Mouse (Mus musculus) layer of hippocampus, adult 8-10 months (tissue): ENCODE results near the gene Fezf1. TPM values are rescaled to one million over a fixed set of nuclear protein-coding genes. Genes with fewer than 3 reads are reported as not detected.

ENCODE experiments used
- DNase-seq, 2 experiments: peaks; one replicate each; pipeline ENCODE4 v3.0.0; 2022; ENCODE audit warnings: low spot score in 2 of 2
- total RNA-seq, 4 experiments: library from RNA; stranded (reverse); gene quantifications; 2 replicates each; pipeline ENCODE4 v1.2.4; 2022

Gene Fezf1
- total RNA-seq, 4 experiments from 2014 or later = 0.16 TPM; not detected in 3

DNA sequence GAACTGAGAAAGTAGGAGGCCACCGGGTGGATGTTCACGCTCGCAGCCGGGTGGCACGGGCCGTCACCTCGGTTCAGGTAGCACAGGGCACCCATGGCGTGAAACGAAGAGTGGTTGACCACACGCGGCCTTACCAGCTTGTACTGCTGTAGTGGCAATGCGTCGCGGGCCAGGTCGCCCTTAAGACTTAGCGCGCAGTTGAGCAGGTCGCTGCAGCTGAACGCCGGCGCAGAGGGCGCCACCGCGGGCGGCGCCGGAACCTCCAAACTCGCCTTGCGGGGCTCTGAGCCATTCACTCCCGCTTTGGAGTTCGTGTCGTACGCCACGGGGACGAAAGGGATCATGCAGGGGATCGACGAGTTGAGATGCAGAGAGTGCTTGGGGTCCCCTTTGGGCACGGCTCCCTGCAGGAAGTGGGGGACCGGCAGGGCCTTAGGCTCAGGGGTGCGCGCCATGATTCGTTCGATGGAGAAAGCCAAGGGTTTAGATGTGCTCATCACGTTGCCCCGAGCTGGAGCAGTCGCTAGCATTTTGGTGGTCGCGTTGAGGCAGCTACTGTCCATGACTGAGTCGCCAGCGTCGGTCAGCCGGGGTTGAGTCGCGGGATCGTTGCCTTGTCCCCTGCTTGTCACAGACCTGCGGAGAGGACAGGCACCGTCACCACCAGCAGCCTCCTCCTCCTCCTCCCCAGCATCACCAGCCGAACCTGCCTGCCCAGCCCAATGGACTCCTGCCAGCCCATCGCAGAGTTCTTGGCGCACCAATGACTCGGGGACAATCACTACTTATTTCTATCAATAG is 450 bp downstream of the Fezf1 start:
- DNase-seq = no peak

- DNase-seq = no peak
Observed at GRCm38 (mm10) chr6:23246790-23247511, 1.2 kb downstream of the Fezf1 start.

GRCm38 (mm10) chr6:23246061-23246789 is 1.9 kb downstream of the Fezf1 start:
- DNase-seq = no peak

DNA sequence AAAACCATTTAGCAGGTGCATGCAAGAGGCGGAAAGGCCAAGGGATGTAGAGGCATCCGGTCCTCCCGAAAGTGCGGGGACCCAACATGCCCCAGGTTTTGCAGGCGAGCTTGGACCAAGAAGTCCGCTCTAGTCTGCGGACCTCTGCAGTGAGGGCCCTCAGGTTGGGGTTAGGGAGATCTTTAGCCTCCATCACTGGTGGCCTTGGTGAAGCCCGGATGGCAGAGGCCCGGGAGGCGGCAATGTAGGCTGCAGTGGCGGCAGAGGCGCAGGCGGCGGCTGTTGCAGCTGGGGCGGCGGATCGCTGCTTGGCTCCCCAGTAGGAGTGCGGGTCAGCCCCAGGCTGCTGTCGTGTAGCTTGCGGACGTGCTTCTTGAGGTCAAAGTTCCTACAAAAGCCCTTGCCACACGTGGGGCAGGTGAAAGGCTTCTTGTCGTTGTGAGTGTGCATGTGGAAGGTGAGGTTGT is 2.6 kb downstream of the Fezf1 start:
- DNase-seq = no peak

DNA sequence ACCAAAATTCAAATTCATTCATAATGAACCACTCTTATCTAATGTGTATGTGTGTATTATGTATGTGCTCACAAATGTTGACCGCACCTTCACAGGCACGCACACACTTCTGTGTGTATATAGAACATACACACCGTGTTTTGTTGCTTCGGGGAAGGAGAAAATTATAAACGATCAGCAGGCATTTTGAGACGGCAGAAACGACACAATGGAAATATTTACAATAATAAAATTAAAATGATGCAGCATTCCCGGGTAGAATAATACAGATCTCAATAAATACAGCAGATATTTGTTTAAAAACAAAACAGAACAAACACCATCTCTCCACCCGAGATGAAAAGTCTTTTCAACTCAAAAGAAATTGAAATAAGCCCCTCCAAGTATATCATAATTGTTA is 3.0 kb downstream of the Fezf1 start:
- no peak for DNase-seq

GRCm38 (mm10) chr6:23243821-23244760 is 4.1 kb downstream of the Fezf1 start:
- DNase-seq = no peak

GRCm38 (mm10) chr6:23211499-23211898 is 36.7 kb downstream of the Fezf1 start:
- no peak for DNase-seq

DNA sequence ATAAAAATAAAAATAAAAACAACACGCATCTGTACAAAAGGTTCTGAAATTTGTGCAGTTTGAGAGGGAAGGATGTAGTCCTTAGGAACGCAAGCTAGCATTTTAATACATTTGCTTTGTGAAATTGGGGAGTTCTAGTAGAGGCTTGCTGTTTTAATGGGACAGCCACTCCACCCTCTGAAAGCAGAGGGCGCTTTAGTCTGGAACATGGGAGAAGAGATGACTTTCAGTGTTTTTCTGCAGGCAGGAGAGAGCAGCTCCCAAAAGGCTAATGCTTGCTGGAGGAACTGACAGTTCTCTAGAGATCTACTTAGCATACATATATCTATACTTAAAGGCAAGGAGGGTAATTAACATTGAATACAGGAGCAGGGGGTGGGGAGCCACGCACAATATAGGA is 40.4 kb downstream of the Fezf1 start:
- no peak for DNase-seq

- no peak for DNase-seq
Observed at GRCm38 (mm10) chr6:23202630-23203029, 45.5 kb downstream of the Fezf1 start.

Other genes with a start within 250 kb of the Fezf1 start
- gene Aass, start 115.4 kb downstream of the Fezf1 start, total RNA-seq = 1 to 10 TPM; 3.6 to 5.5 (median 5.0) TPM